Mouse (Mus musculus): ENCODE data around the gene Tmem177. TPM values are rescaled to one million over a fixed set of nuclear protein-coding genes. Genes with fewer than 3 reads are reported as not detected.
A peak's percentile ranks its signal among the peaks of the same experiment; 100 is the strongest.

Gene Tmem177
- polyA plus RNA-seq, 1 experiment from 2014 or later: 5.9 TPM

DNA sequence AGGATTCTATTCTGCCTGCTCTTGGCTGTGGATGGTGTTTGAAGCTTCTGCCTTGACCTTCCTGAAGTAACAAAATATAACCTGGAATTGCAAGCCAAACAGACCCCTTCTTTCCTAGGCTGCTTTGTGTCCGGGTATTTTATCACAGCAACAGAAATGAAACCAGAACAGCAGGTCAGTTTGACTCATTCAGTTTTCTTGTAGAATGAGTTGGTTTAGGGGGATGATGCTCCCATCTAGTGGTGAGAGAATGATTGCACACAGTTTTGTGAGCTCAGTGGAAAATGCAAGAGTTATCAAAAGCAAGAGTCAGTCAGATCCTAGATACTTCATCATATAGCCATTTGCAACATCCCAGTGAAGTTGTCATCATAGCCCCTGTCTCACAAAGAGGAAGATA lies 16.7 kb upstream of the Tmem177 start:
- no peaks in the 10 kb centered on the region for H3K27me3 ChIP-seq (ENCODE audit: control insufficient read depth, insufficient read depth, low read length)
- no peak overlapping the region for H3K27ac ChIP-seq (ENCODE audit: low read depth, low read length)
- H3K9ac ChIP-seq (replicated peaks; ENCODE audit: low read depth, low read length): no peak overlapping the region
- H3K4me2 ChIP-seq (ENCODE audit: low read depth, low read length): no peak overlapping the region
- 73% methylated on average over 1 of the region's 1 CpGs for WGBS
- H3K36me3 ChIP-seq (ENCODE audit: control insufficient read depth, insufficient read depth, low read length): no peaks in the 10 kb centered on the region
- H3K4me1 ChIP-seq (ENCODE audit: control insufficient read depth, insufficient read depth, low read length): no peaks in the 10 kb centered on the region
- no peaks in the 10 kb centered on the region for H3K9me3 ChIP-seq (ENCODE audit: control insufficient read depth, low read length)
- H3K4me3 ChIP-seq (ENCODE audit: low read depth, low read length): no peak overlapping the region
- no peak for ATAC-seq (ENCODE audit: low read depth)

DNA sequence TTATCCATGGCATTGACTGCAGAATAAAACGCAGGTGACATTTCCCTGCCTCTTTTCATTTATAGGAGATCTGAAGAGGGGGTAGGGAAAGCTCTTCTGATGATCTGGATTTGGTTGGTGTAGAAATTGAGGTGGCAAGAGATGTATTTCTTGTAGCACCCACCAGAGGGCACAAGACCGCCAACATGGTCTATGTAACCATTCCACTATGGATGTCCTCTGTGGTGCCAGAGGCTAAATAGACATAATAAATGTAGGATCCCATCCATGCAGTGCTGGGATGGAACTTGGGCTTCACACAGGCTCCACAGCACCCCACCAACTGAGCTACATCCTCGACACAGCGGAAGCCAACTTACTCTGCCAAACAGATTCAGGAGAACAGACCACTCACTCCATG lies 6.3 kb upstream of the Tmem177 start:
- H3K9ac ChIP-seq (replicated peaks; ENCODE audit: low read depth, low read length): no peak overlapping the region
- no peak for ATAC-seq (ENCODE audit: low read depth)
- H3K27me3 ChIP-seq (ENCODE audit: control insufficient read depth, insufficient read depth, low read length): no peaks in the 10 kb centered on the region
- H3K36me3 ChIP-seq (ENCODE audit: control insufficient read depth, insufficient read depth, low read length): no peaks in the 10 kb centered on the region
- H3K27ac ChIP-seq (ENCODE audit: low read depth, low read length): no peak overlapping the region
- no peaks in the 10 kb centered on the region for H3K4me1 ChIP-seq (ENCODE audit: control insufficient read depth, insufficient read depth, low read length)
- WGBS: 59% methylated on average over 4 of the region's 4 CpGs
- no peak overlapping the region for H3K4me3 ChIP-seq (ENCODE audit: low read depth, low read length)
- no peak overlapping the region for H3K4me2 ChIP-seq (ENCODE audit: low read depth, low read length)
- H3K9me3 ChIP-seq (ENCODE audit: control insufficient read depth, low read length): no peaks in the 10 kb centered on the region

DNA sequence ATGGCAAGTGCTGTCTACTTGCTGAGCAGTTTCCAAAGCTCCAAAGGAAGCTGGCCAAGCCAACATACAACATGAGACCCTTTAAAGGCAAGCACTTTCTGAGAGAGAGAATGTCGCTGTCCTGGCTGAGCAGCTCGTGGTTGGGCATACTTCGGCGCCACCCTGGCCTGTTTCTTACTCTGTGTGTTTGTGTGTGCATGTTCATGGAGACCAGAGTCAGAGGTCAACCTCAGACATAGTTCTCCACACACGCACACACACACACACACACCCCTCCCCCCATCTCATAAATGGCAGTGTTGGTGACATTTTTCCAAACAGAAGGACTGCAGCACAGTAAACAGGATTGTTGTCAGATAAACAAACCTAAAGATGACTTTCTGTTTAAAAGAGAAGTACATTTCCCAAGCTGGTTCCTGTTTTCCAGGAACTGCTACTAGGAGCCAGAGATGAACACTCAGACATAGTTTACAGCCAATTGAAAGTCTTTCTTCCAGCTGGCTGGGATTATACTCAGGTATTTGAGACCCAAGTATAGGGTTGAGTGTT lies 3.9 kb upstream of the Tmem177 start:
- no peak overlapping the region for H3K4me3 ChIP-seq (ENCODE audit: low read depth, low read length)
- H3K4me1 ChIP-seq (ENCODE audit: control insufficient read depth, insufficient read depth, low read length): peaks cover 6% of the 10 kb centered on the region; the same call in 1 of the 2 replicates
- no peak overlapping the region for H3K4me2 ChIP-seq (ENCODE audit: low read depth, low read length)
- WGBS: 91% methylated on average over 5 of the region's 5 CpGs
- no peaks in the 10 kb centered on the region for H3K36me3 ChIP-seq (ENCODE audit: control insufficient read depth, insufficient read depth, low read length)
- H3K9ac ChIP-seq (replicated peaks; ENCODE audit: low read depth, low read length): no peak overlapping the region
- no peak overlapping the region for H3K27ac ChIP-seq (ENCODE audit: low read depth, low read length)
- no peak for ATAC-seq (ENCODE audit: low read depth)
- no peaks in the 10 kb centered on the region for H3K9me3 ChIP-seq (ENCODE audit: control insufficient read depth, low read length)
- H3K27me3 ChIP-seq (ENCODE audit: control insufficient read depth, insufficient read depth, low read length): no peaks in the 10 kb centered on the region

DNA sequence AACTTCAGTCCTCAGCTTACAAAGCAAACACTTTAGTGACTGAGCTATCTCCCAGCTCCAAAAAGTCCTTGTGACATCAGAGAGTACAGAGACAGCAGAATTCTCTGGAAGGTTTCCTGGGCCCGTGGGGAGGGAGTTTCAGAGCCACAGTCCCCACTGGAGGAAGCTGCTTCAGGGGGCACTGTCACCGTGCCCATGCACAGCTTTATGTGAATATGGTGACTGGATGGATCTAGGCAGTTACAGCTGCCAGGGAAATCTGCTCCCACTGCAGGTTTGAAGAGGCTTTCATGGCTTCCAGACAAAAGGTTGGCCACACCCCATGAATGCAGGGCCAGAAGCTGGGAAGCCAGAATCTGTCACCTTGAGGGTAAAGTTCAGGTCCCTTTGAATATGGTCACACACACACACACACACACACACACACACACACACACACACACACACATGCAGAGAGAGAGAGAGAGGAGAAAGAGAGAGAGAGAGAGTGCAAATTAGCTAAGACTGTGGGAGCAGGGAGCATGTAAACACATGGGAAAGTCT lies 5.7 kb downstream of the Tmem177 start:
- Histone ChIP-seq H3K9ac (replicated peaks; ENCODE audit: low read depth, low read length) (no peak overlapping the region), H3K9me3 (ENCODE audit: control insufficient read depth, low read length) (no peaks in the 10 kb centered on the region), H3K27me3 (ENCODE audit: control insufficient read depth, insufficient read depth, low read length) (no peaks in the 10 kb centered on the region), H3K27ac (ENCODE audit: low read depth, low read length) (no peak overlapping the region), H3K36me3 (ENCODE audit: control insufficient read depth, insufficient read depth, low read length) (no peaks in the 10 kb centered on the region), H3K4me2 (ENCODE audit: low read depth, low read length) (no peak overlapping the region), H3K4me3 (ENCODE audit: low read depth, low read length) (no peak overlapping the region), H3K4me1 (ENCODE audit: control insufficient read depth, insufficient read depth, low read length) (peaks cover 5% of the 10 kb centered on the region; the same call in 1 of the 2 replicates)
- WGBS: 54% methylated on average over 2 of the region's 2 CpGs
- no peak for ATAC-seq (ENCODE audit: low read depth)

DNA sequence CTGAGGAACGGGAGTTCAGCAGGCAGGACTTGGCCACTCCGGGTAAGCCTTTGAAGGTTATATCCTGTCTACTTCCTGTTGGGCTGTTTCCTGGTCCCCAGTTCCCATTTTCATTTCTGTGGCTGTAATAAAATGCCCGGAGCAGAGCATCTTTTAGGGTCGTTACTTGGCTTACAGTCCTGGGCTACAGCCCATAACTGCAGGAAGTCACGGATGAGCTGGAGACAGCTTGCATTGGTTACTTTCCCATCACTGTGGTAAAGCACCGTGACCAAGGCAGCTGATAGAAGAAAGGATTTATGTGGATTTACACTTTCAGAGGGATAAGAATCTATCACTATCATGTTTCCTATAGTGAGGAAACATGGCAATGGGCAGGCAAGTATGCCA lies 9.8 kb downstream of the Tmem177 start:
- Histone ChIP-seq H3K36me3 (ENCODE audit: control insufficient read depth, insufficient read depth, low read length) (no peaks in the 10 kb centered on the region), H3K27me3 (ENCODE audit: control insufficient read depth, insufficient read depth, low read length) (no peaks in the 10 kb centered on the region), H3K27ac (ENCODE audit: low read depth, low read length) (0 out of 2 replicates have a peak overlapping the region, but pooled peaks have one; percentile 12), H3K4me2 (ENCODE audit: low read depth, low read length) (no peak overlapping the region), H3K9ac (replicated peaks; ENCODE audit: low read depth, low read length) (no peak overlapping the region), H3K9me3 (ENCODE audit: control insufficient read depth, low read length) (no peaks in the 10 kb centered on the region), H3K4me3 (ENCODE audit: low read depth, low read length) (no peak overlapping the region), H3K4me1 (ENCODE audit: control insufficient read depth, insufficient read depth, low read length) (no peaks in the 10 kb centered on the region)
- WGBS: 32% methylated on average over 6 of the region's 6 CpGs
- 0 out of 2 replicates have a peak, but pooled peaks have one; percentile 18 for ATAC-seq (ENCODE audit: low read depth)

DNA sequence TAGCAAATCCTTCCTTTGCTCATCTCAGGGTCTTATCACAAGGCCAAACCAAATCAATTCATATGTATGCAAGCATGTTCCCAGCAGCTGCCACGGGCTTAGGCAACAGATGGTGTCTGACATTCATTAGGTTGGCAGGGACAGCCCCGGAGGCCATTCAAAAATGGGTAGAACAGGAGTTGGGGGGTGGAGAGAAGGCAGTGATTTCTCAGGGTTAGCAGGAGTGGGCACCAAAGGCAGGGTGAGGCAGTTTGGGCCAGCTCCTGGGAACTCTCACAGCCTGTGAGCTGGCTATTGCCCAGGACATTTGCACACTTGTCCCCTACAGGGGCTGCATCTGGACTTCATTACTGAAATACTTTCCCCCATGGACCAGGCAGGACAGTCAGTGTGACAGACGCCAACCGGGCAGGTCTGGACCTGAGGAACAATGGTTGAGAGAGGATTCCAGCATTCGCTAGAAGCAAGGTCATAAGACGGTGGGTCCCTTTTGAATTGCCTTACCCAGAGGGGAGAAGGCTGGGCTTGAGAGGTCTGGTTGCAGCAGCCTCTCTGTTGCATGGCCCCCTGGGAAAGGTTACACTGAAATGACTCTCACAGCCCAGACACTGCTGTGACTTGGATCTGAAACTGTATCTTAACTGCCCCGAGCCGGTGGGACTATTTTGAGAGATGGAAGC lies 10.3 kb downstream of the Tmem177 start:
- Histone ChIP-seq H3K4me3 (ENCODE audit: low read depth, low read length) (no peak overlapping the region), H3K27me3 (ENCODE audit: control insufficient read depth, insufficient read depth, low read length) (no peaks in the 10 kb centered on the region), H3K27ac (ENCODE audit: low read depth, low read length) (0 out of 2 replicates have a peak overlapping the region, but pooled peaks have one; percentile 12), H3K9me3 (ENCODE audit: control insufficient read depth, low read length) (no peaks in the 10 kb centered on the region), H3K4me1 (ENCODE audit: control insufficient read depth, insufficient read depth, low read length) (no peaks in the 10 kb centered on the region), H3K36me3 (ENCODE audit: control insufficient read depth, insufficient read depth, low read length) (no peaks in the 10 kb centered on the region), H3K4me2 (ENCODE audit: low read depth, low read length) (no peak overlapping the region), H3K9ac (replicated peaks; ENCODE audit: low read depth, low read length) (no peak overlapping the region)
- 23% methylated on average over 8 of the region's 8 CpGs for WGBS
- peak; percentile 76 for ATAC-seq (ENCODE audit: low read depth)

DNA sequence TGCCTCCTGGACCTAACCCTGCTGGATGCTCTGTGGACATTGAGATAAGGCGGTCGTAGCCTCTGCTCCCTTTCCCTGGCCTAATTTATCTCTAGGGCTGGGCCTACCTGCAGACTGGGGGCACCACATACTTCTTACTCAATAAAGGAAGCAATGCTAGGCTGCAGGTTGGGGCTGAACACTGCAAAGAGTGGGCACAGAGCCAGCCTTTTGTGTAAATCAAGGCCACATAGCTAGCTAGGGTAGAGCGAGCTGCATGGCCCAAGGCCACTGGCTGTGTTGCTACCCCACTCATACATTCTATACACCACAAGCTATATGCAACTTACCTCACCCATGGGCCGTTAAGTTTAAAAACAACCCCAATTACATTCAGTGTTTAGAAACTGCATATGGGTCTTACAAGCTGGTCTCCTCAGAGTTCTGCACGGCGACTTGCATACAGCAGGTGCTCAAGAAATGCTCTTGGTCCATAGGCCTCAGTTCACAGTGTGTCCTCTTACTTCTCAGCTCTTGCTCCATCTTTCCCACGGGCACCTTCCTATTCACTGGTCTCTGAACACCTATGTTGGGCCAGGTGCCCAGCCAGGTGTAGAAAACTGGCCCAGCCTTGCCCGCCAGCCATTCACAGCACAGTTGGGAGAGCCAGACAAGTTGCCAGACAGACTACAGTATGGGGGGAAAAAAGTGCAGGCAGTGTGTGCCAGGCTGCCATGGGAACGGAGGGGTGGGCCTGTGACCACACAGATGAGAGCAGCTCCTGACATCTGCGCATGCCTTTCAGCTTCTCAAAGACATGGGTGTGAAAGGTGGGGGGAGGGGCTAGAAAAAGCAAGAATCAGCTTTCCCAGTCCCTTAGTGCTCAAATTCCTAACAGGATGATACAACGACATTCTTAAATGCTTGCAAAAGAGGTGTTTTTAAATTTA lies 13.5 kb downstream of the Tmem177 start:
- peak; percentile 77 for ATAC-seq (ENCODE audit: low read depth)
- Histone ChIP-seq H3K36me3 (ENCODE audit: control insufficient read depth, insufficient read depth, low read length) (no peaks in the 10 kb centered on the region), H3K4me3 (ENCODE audit: low read depth, low read length) (no peak overlapping the region), H3K4me2 (ENCODE audit: low read depth, low read length) (no peak overlapping the region), H3K27ac (ENCODE audit: low read depth, low read length) (no peak overlapping the region), H3K4me1 (ENCODE audit: control insufficient read depth, insufficient read depth, low read length) (no peaks in the 10 kb centered on the region), H3K9me3 (ENCODE audit: control insufficient read depth, low read length) (no peaks in the 10 kb centered on the region), H3K9ac (replicated peaks; ENCODE audit: low read depth, low read length) (no peak overlapping the region), H3K27me3 (ENCODE audit: control insufficient read depth, insufficient read depth, low read length) (no peaks in the 10 kb centered on the region)
- 71% methylated on average over 11 of the region's 11 CpGs for WGBS

DNA sequence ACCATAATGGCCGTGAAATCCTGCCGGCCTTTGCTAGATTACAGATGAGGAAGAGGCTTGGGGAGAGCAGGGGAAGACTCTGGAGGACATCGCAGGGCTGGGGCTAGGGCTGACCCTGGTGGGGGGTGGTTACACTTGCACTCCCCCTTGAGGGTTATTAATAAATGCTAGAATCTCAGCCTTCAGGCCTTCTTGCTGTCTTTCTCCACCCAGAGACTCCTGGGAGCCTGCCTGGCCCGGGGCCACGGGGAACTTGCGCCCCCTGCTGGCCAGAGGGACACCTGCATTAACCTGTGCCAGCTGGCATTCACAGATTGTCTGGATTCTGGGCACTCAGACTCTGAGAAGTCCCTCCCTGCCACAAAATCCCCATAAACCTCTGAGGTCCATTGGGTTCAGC lies 18.1 kb downstream of the Tmem177 start:
- no peak overlapping the region for H3K4me3 ChIP-seq (ENCODE audit: low read depth, low read length)
- no peaks in the 10 kb centered on the region for H3K4me1 ChIP-seq (ENCODE audit: control insufficient read depth, insufficient read depth, low read length)
- ATAC-seq (ENCODE audit: low read depth): peak; percentile 35; the same call in 1 of the 2 replicates
- no peak overlapping the region for H3K4me2 ChIP-seq (ENCODE audit: low read depth, low read length)
- no peaks in the 10 kb centered on the region for H3K27me3 ChIP-seq (ENCODE audit: control insufficient read depth, insufficient read depth, low read length)
- no peaks in the 10 kb centered on the region for H3K36me3 ChIP-seq (ENCODE audit: control insufficient read depth, insufficient read depth, low read length)
- H3K27ac ChIP-seq (ENCODE audit: low read depth, low read length): no peak overlapping the region
- 27% methylated on average over 6 of the region's 6 CpGs for WGBS
- no peaks in the 10 kb centered on the region for H3K9me3 ChIP-seq (ENCODE audit: control insufficient read depth, low read length)
- no peak overlapping the region for H3K9ac ChIP-seq (replicated peaks; ENCODE audit: low read depth, low read length)
